Mouse (Mus musculus): ENCODE results near the gene Klhl5. TPM values are rescaled to one million over a fixed set of nuclear protein-coding genes. Genes with fewer than 3 reads are reported as not detected.
A peak's percentile ranks its signal among the peaks of the same experiment; 100 is the strongest.

Gene Klhl5
- total RNA-seq, 1 experiment: 5.0 TPM

GRCm38 (mm10) chr5:65163489-65164092 lies 56.3 kb downstream of the Klhl5 start:
- DNase-seq (ENCODE audit: low read depth, low spot score): no peak
- Histone ChIP-seq H3K4me1 (ENCODE audit: control insufficient read depth in 2 of 2, insufficient read depth in 2 of 2, low read length in 2 of 2, poor library complexity in 1 of 2) (peaks cover 0 to 2% of the 10 kb centered on the region in 2 experiments; a peak in 1 of 4 replicates), H3K27ac (ENCODE audit: insufficient read depth, low read depth, low read length, poor library complexity, severe bottlenecking) (no peak overlapping the region), H3K36me3 (ENCODE audit: control insufficient read depth, insufficient read depth, low read length, poor library complexity, severe bottlenecking) (peaks cover 2% of the 10 kb centered on the region; the same call in 1 of the 2 replicates), H3K4me3 (ENCODE audit: insufficient read depth in 1 of 2, low read depth in 1 of 2, low read length in 2 of 2, poor library complexity in 1 of 2, severe bottlenecking in 1 of 2) (no peak overlapping the region), H3K9me3 (ENCODE audit: control insufficient read depth, insufficient read depth, low read depth, low read length) (no peaks in the 10 kb centered on the region), H3K9ac (ENCODE audit: insufficient read depth, low read depth, low read length, poor library complexity, severe bottlenecking) (no peak overlapping the region)
- TF ChIP-seq ZC3H11A (IDR thresholded peaks at IDR 0.05; ENCODE audit: borderline replicate concordance, low read depth, low read length) (no peak), HCFC1 (IDR thresholded peaks at IDR 0.05; ENCODE audit: borderline replicate concordance, insufficient read depth, low read length) (no peak), MAFK (IDR thresholded peaks at IDR 0.05; ENCODE audit: insufficient read depth, low read depth, low read length) (no peak)
- in situ Hi-C loops (cut with MboI; ENCODE audit: low sequenced_read_pairs in 2 of 2, unreplicated experiment in 2 of 2): no loop called here

- H3K9ac ChIP-seq (ENCODE audit: insufficient read depth, low read depth, low read length, poor library complexity, severe bottlenecking): no peak overlapping the region
- no peak overlapping the region for H3K4me3 ChIP-seq (ENCODE audit: insufficient read depth in 1 of 2, low read depth in 1 of 2, low read length in 2 of 2, poor library complexity in 1 of 2, severe bottlenecking in 1 of 2)
- H3K9me3 ChIP-seq (ENCODE audit: control insufficient read depth, insufficient read depth, low read depth, low read length): no peaks in the 10 kb centered on the region
- H3K27ac ChIP-seq (ENCODE audit: insufficient read depth, low read depth, low read length, poor library complexity, severe bottlenecking): no peak overlapping the region
- H3K4me1 ChIP-seq (ENCODE audit: control insufficient read depth in 2 of 2, insufficient read depth in 2 of 2, low read length in 2 of 2, poor library complexity in 1 of 2): no peaks in the 10 kb centered on the region
- no peak for DNase-seq (ENCODE audit: low read depth, low spot score)
- no peaks in the 10 kb centered on the region for H3K36me3 ChIP-seq (ENCODE audit: control insufficient read depth, insufficient read depth, low read length, poor library complexity, severe bottlenecking)
- TF ChIP-seq ZC3H11A (IDR thresholded peaks at IDR 0.05; ENCODE audit: borderline replicate concordance, low read depth, low read length) (no peak), HCFC1 (IDR thresholded peaks at IDR 0.05; ENCODE audit: borderline replicate concordance, insufficient read depth, low read length) (no peak), ZNF384 (IDR thresholded peaks at IDR 0.05; ENCODE audit: low read depth, low read length) (no peak), CHD2 (IDR thresholded peaks at IDR 0.05; ENCODE audit: low read depth, low read length) (no peak), MAFK (IDR thresholded peaks at IDR 0.05; ENCODE audit: insufficient read depth, low read depth, low read length) (no peak)
- in situ Hi-C loops (cut with MboI; ENCODE audit: low sequenced_read_pairs in 2 of 2, unreplicated experiment in 2 of 2): no loop called here
Observed at GRCm38 (mm10) chr5:65170206-65170605, 62.9 kb downstream of the Klhl5 start.

GRCm38 (mm10) chr5:65175035-65175917 lies 67.9 kb downstream of the Klhl5 start:
- Histone ChIP-seq H3K27ac (ENCODE audit: insufficient read depth, low read depth, low read length, poor library complexity, severe bottlenecking) (no peak overlapping the region), H3K4me3 (ENCODE audit: insufficient read depth in 1 of 2, low read depth in 1 of 2, low read length in 2 of 2, poor library complexity in 1 of 2, severe bottlenecking in 1 of 2) (peak overlapping the region; percentile 27 to 55; a peak in 3 of 4 replicates), H3K9ac (ENCODE audit: insufficient read depth, low read depth, low read length, poor library complexity, severe bottlenecking) (peak overlapping the region; percentile 37; the same call in 1 of the 2 replicates), H3K9me3 (ENCODE audit: control insufficient read depth, insufficient read depth, low read depth, low read length) (no peaks in the 10 kb centered on the region), H3K4me1 (ENCODE audit: control insufficient read depth in 2 of 2, insufficient read depth in 2 of 2, low read length in 2 of 2, poor library complexity in 1 of 2) (peaks cover 0 to 4% of the 10 kb centered on the region in 2 experiments; a peak in 2 of 4 replicates), H3K36me3 (ENCODE audit: control insufficient read depth, insufficient read depth, low read length, poor library complexity, severe bottlenecking) (no peaks in the 10 kb centered on the region)
- in situ Hi-C loops (cut with MboI; ENCODE audit: low sequenced_read_pairs in 2 of 2, unreplicated experiment in 2 of 2): no loop called here
- no peak for DNase-seq (ENCODE audit: low read depth, low spot score)
- no peak for TF ChIP-seq HCFC1 (IDR thresholded peaks at IDR 0.05; ENCODE audit: borderline replicate concordance, insufficient read depth, low read length)
- TF ChIP-seq MAFK (IDR thresholded peaks at IDR 0.05; ENCODE audit: insufficient read depth, low read depth, low read length): no peak
- TF ChIP-seq ZC3H11A (IDR thresholded peaks at IDR 0.05; ENCODE audit: borderline replicate concordance, low read depth, low read length): no peak
- TF ChIP-seq CHD2 (IDR thresholded peaks at IDR 0.05; ENCODE audit: low read depth, low read length): no peak
- TF ChIP-seq ZNF384 (IDR thresholded peaks at IDR 0.05; ENCODE audit: low read depth, low read length): no peak

GRCm38 (mm10) chr5:65175918-65176484 lies 68.7 kb downstream of the Klhl5 start:
- Histone ChIP-seq H3K4me3 (ENCODE audit: insufficient read depth in 1 of 2, low read depth in 1 of 2, low read length in 2 of 2, poor library complexity in 1 of 2, severe bottlenecking in 1 of 2) (peak overlapping the region; percentile 27 to 55; a peak in 3 of 4 replicates), H3K9ac (ENCODE audit: insufficient read depth, low read depth, low read length, poor library complexity, severe bottlenecking) (peak overlapping the region; percentile 37; the same call in 1 of the 2 replicates), H3K27ac (ENCODE audit: insufficient read depth, low read depth, low read length, poor library complexity, severe bottlenecking) (no peak overlapping the region), H3K9me3 (ENCODE audit: control insufficient read depth, insufficient read depth, low read depth, low read length) (no peaks in the 10 kb centered on the region), H3K4me1 (ENCODE audit: control insufficient read depth in 2 of 2, insufficient read depth in 2 of 2, low read length in 2 of 2, poor library complexity in 1 of 2) (peaks cover 0 to 4% of the 10 kb centered on the region in 2 experiments; a peak in 2 of 4 replicates), H3K36me3 (ENCODE audit: control insufficient read depth, insufficient read depth, low read length, poor library complexity, severe bottlenecking) (no peaks in the 10 kb centered on the region)
- TF ChIP-seq ZC3H11A (IDR thresholded peaks at IDR 0.05; ENCODE audit: borderline replicate concordance, low read depth, low read length) (no peak), MAFK (IDR thresholded peaks at IDR 0.05; ENCODE audit: insufficient read depth, low read depth, low read length) (no peak), CHD2 (IDR thresholded peaks at IDR 0.05; ENCODE audit: low read depth, low read length) (no peak), HCFC1 (IDR thresholded peaks at IDR 0.05; ENCODE audit: borderline replicate concordance, insufficient read depth, low read length) (no peak), ZNF384 (IDR thresholded peaks at IDR 0.05; ENCODE audit: low read depth, low read length) (no peak)
- DNase-seq (ENCODE audit: low read depth, low spot score): no peak
- in situ Hi-C loops (cut with MboI; ENCODE audit: low sequenced_read_pairs in 2 of 2, unreplicated experiment in 2 of 2): no loop called here

Data from ES-E14 (cell line).